Mouse (Mus musculus) embryonic facial prominence, embryonic 12.5 days (tissue): ENCODE data around the gene Hdac4. TPM values are rescaled to one million over a fixed set of nuclear protein-coding genes. Genes with fewer than 3 reads are reported as not detected.

Experiments used
- ATAC-seq: fragments of 200-750 bp; cut with Nextera tagmentation; 2 replicates; pipeline ENCODE4 v1.8.0; 2017; ENCODE audit not compliant: insufficient number of reproducible peaks, insufficient read depth, low FRiP score, low TSS enrichment
- H3K27ac ChIP-seq: fragments of 300-500 bp; sonication (generic); 2 replicates; pipeline ENCODE4 v1.5.1; 2016; ENCODE audit warnings: mild to moderate bottlenecking
- H3K27me3 ChIP-seq: fragments of 300-500 bp; sonication (generic); 2 replicates; pipeline ENCODE4 v1.6.1; 2016; ENCODE audit warnings: mild to moderate bottlenecking, moderate library complexity
- H3K36me3 ChIP-seq: fragments of 300-500 bp; sonication (generic); 2 replicates; pipeline ENCODE4 v1.6.1; 2016; ENCODE audit warnings: mild to moderate bottlenecking
- H3K4me1 ChIP-seq: fragments of 300-500 bp; sonication (generic); 2 replicates; pipeline ENCODE4 v1.6.1; 2016
- H3K4me2 ChIP-seq: fragments of 300-500 bp; sonication (generic); replicated peaks from 2 replicates; pipeline ENCODE4 v1.6.1; 2016; ENCODE audit warnings: mild to moderate bottlenecking, moderate library complexity
- H3K4me3 ChIP-seq: fragments of 300-500 bp; sonication (generic); 2 replicates; pipeline ENCODE4 v1.5.1; 2016; ENCODE audit warnings: mild to moderate bottlenecking
- H3K9ac ChIP-seq: fragments of 300-500 bp; sonication (generic); 2 replicates; pipeline ENCODE4 v1.6.1; 2016; ENCODE audit warnings: mild to moderate bottlenecking, moderate library complexity
- H3K9me3 ChIP-seq: fragments of 300-500 bp; sonication (generic); 2 replicates; pipeline ENCODE4 v1.6.1; 2016; ENCODE audit warnings: mild to moderate bottlenecking, moderate library complexity
- WGBS: fragments of 180-500 bp; shearing (Covaris S2); methylation state at CpG from one replicate; pipeline ENCODE4 v1.1.7; 2016; 5-methylcytosine and 5-hydroxymethylcytosine counted together
- polyA plus RNA-seq: library from polyadenylated mRNA; unstranded; fragments of >200 nt; fragmentation: Nextera tagmentation; extraction: Ambion mirVana; gene quantifications from 2 replicates; pipeline ENCODE4 v1.2.1, GENCODE M21; 2016

Hdac4 gene
- polyA plus RNA-seq, 1 experiment from 2014 or later: 24.2 TPM

DNA sequence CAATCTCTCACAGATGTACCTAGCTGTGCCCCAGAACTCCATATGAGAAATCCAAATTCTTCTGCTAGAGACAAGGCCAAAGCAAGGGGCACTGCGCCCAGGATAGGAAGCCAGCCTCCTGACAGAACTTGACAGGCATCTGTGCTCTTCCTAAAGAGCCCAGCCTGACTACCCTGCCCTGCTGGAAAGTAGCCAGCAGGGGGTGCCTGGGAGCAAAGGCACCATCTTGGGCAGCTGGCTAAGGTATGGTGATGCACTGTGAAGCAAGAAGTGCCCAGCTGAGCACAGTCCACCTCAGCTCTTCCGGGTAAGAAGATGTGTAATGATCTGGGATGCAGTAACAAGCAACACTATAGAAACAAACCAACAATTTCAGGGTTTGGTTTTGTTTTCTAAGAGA is 298.4 kb downstream of the Hdac4 start:
- Histone ChIP-seq H3K36me3 (no peaks in the 10 kb centered on the region), H3K4me2 (no peak overlapping the region), H3K9ac (no peak overlapping the region), H3K4me1 (no peaks in the 10 kb centered on the region), H3K4me3 (no peak overlapping the region), H3K27ac (no peak overlapping the region), H3K27me3 (no peaks in the 10 kb centered on the region), H3K9me3 (no peaks in the 10 kb centered on the region)
- 85% methylated on average over 2 of the region's 2 CpGs for WGBS
- ATAC-seq: no peak

DNA sequence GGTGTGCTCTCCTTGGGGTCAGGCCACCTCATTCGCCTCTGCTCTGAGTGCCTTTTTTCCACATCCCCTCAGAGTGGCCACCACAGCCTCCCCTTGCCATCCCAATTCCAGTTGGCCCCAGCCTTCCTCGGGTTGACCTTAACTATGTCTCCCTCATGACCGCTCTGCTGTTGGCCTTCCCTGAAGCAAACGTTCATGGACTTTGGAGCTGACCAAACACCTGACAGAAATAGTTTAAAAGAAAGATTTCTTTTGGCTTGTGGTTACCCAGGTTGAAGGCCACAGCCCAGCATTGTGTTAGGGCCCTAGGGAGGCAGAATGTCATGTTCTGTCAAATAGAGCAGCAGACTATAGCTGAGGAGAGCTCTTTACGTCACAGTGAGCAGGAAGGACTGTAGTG is 301.2 kb downstream of the Hdac4 start:
- ATAC-seq: no peak
- H3K9ac ChIP-seq: no peak overlapping the region
- 86% methylated on average over 5 of the region's 5 CpGs for WGBS
- H3K4me2 ChIP-seq: no peak overlapping the region
- H3K36me3 ChIP-seq: no peaks in the 10 kb centered on the region
- no peak overlapping the region for H3K4me3 ChIP-seq
- H3K27me3 ChIP-seq: no peaks in the 10 kb centered on the region
- no peaks in the 10 kb centered on the region for H3K4me1 ChIP-seq
- H3K27ac ChIP-seq: no peak overlapping the region
- H3K9me3 ChIP-seq: no peaks in the 10 kb centered on the region

DNA sequence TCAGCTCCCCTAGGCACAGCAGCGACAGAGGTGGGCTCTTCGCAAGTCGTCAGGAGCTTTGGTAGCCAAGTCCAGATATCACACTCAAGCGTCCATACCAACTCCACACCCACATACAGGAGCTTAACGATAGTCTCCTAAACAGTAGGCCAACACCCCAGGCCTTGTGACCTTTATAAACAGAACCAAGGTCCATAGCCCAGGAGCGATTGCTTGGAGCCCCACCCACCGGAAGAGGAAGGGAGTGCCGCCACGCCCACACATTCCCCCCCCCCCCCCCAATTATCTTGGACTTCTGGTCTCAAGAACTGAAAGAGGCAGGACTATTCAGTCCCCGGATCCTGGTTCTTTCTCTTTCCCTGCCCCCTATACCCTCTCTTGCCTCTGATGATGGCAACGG is 301.9 kb downstream of the Hdac4 start:
- ATAC-seq: no peak
- Histone ChIP-seq H3K36me3 (no peaks in the 10 kb centered on the region), H3K4me1 (no peaks in the 10 kb centered on the region), H3K9ac (no peak overlapping the region), H3K4me2 (no peak overlapping the region), H3K4me3 (no peak overlapping the region), H3K27ac (no peak overlapping the region), H3K9me3 (no peaks in the 10 kb centered on the region), H3K27me3 (no peaks in the 10 kb centered on the region)
- 90% methylated on average over 11 of the region's 11 CpGs for WGBS

DNA sequence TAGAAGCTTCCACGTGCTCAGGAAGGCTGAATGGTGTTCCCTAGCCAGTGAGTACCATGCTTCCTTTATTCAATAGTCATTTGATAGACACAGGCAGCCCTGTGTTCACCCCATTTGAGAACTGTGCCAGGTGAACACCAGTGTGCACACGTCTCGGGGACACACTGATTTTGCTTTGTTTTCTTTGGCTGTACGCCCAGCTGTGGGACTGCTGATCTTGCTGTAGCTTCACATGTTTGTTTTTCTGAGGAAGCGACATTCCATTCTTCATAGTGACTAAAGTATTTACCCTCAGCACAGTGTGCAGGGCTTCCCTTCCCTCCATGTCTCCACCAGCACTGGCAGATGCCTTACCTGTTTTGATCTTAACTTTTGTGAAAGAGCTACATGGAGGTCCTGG is 312.4 kb downstream of the Hdac4 start:
- peaks cover 7% of the 10 kb centered on the region; the same call in 1 of the 2 replicates for H3K4me1 ChIP-seq
- no peaks in the 10 kb centered on the region for H3K36me3 ChIP-seq
- no peaks in the 10 kb centered on the region for H3K9me3 ChIP-seq
- no peaks in the 10 kb centered on the region for H3K27me3 ChIP-seq
- no peak overlapping the region for H3K9ac ChIP-seq
- no peak overlapping the region for H3K4me3 ChIP-seq
- no peak for ATAC-seq
- H3K4me2 ChIP-seq: no peak overlapping the region
- WGBS: 53% methylated on average over 5 of the region's 5 CpGs
- 0 out of 2 replicates have a peak overlapping the region, but pooled peaks have one; percentile 57 for H3K27ac ChIP-seq

DNA sequence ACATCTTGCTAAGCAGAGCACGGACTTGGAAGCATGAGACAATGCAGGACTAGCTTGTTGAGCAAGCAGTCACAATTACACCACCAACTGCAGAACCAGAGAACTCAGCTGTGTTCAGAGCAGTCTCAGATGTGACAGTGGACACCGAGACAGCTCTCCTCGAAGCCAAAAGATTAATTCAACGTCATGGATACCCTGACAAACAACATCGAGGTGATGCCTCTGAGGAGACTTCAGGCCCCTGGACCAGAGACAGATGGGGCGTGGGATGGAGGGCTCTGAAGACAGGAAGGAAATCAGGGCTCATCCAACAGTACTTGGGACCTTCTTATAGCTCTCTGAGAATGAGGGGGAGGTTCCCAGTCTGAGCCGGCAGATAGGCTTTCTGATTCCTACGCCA is 314.6 kb downstream of the Hdac4 start:
- no peak for ATAC-seq

DNA sequence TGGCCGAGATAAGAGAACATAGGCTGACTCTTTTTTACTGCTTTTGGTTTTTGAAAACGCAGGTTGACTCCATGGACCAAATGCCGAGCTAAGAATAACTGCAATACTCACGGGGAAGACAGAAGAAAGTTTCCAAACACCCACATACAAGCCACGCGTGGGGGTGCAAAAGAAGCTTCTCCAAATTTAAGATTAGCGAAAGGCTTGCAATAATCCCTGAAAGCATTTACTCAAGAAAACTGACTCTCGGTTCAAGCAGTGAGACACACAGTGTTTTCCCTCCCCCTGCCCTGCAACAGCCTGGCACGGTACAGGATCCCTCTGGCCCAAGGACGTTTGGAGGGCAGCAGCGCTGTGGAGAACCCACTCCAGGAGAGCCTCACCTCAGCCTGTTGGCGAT is 315.3 kb downstream of the Hdac4 start:
- 87% methylated on average over 12 of the region's 12 CpGs for WGBS
- Histone ChIP-seq H3K4me3 (no peak overlapping the region), H3K27ac (no peak overlapping the region), H3K27me3 (no peaks in the 10 kb centered on the region), H3K4me1 (peaks cover 7% of the 10 kb centered on the region; the same call in 1 of the 2 replicates), H3K36me3 (no peaks in the 10 kb centered on the region), H3K9me3 (no peaks in the 10 kb centered on the region), H3K9ac (no peak overlapping the region), H3K4me2 (no peak overlapping the region)
- ATAC-seq: no peak

More for the DNA sequence above, 314.6 kb downstream of the Hdac4 start:
- Histone ChIP-seq H3K27me3 (no peaks in the 10 kb centered on the region), H3K36me3 (no peaks in the 10 kb centered on the region), H3K9me3 (no peaks in the 10 kb centered on the region), H3K27ac (no peak overlapping the region), H3K4me2 (no peak overlapping the region), H3K4me3 (no peak overlapping the region), H3K9ac (no peak overlapping the region), H3K4me1 (peaks cover 7% of the 10 kb centered on the region; the same call in 1 of the 2 replicates)
- 72% methylated on average over 8 of the region's 8 CpGs for WGBS
